Mouse (Mus musculus) heart, embryonic 12.5 days (tissue): ENCODE measurements around the gene Gipc3. TPM values are rescaled to one million over a fixed set of nuclear protein-coding genes. Genes with fewer than 3 reads are reported as not detected.

Experiments
- ATAC-seq: fragments of 200-750 bp; cut with Nextera tagmentation; 2 replicates; pipeline ENCODE4 v1.8.0; 2017; ENCODE audit warnings: moderate TSS enrichment, moderate library complexity; ENCODE audit not compliant: insufficient number of reproducible peaks, low FRiP score
- H3K27ac ChIP-seq: fragments of 300-500 bp; sonication (generic); 2 replicates; pipeline ENCODE4 v1.5.1; 2016; ENCODE audit warnings: mild to moderate bottlenecking, moderate library complexity; ENCODE audit not compliant: poor library complexity, severe bottlenecking
- H3K27me3 ChIP-seq: fragments of 300-500 bp; sonication (generic); replicated peaks from 2 replicates; pipeline ENCODE4 v1.6.1; 2016; ENCODE audit warnings: mild to moderate bottlenecking, moderate library complexity
- H3K36me3 ChIP-seq: fragments of 300-500 bp; sonication (generic); 2 replicates; pipeline ENCODE4 v1.6.1; 2016; ENCODE audit warnings: mild to moderate bottlenecking, moderate library complexity
- H3K4me1 ChIP-seq: fragments of 300-500 bp; sonication (generic); replicated peaks from 2 replicates; pipeline ENCODE4 v1.6.1; 2016; ENCODE audit warnings: mild to moderate bottlenecking
- H3K4me2 ChIP-seq: fragments of 300-500 bp; sonication (generic); 2 replicates; pipeline ENCODE4 v1.6.1; 2016; ENCODE audit warnings: mild to moderate bottlenecking, moderate library complexity
- H3K4me3 ChIP-seq: fragments of 300-500 bp; sonication (generic); 2 replicates; pipeline ENCODE4 v1.5.1; 2016; ENCODE audit warnings: mild to moderate bottlenecking
- H3K9ac ChIP-seq: fragments of 300-500 bp; sonication (generic); 2 replicates; pipeline ENCODE4 v1.6.1; 2016; ENCODE audit warnings: mild to moderate bottlenecking, moderate library complexity
- H3K9me3 ChIP-seq: fragments of 300-500 bp; sonication (generic); replicated peaks from 2 replicates; pipeline ENCODE4 v1.6.1; 2016; ENCODE audit warnings: mild to moderate bottlenecking, moderate library complexity
- WGBS: fragments of 180-500 bp; shearing (Covaris S2); methylation state at CpG from one replicate; pipeline ENCODE4 v1.1.7; 2016; 5-methylcytosine and 5-hydroxymethylcytosine counted together
- microRNA-seq: library from miRNA; unstranded; fragments of <30 nt; microRNA quantifications from one replicate; pipeline ENCODE4, GENCODE M21; 2017
- polyA plus RNA-seq: library from polyadenylated mRNA; unstranded; fragments of >200 nt; fragmentation: Nextera tagmentation; extraction: Ambion mirVana; gene quantifications from 2 replicates; pipeline ENCODE4 v1.2.1, GENCODE M21; 2016

Gipc3 gene
- polyA plus RNA-seq, 1 experiment from 2014 or later, result not detected

DNA sequence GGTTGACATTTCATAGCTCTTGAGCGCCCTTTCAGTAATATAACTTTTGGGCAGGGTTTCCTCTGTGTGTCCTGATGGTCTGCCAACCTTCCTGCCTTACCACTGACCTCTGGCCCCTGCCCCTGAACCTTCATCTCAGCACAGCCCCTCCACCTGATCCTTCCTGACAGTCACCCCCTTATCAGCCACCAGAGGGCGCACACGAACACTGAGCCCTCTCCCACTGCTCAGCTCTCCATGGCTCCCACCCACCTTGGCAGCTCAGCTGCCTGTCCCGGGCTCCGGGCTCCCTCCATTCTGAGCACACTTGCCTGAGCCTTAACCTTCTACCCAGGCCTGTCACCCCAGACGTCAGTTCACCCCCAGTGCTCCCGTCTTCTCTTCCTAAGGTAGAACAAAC lies 53.8 kb downstream of the Gipc3 start:
- Histone ChIP-seq H3K36me3 (no peaks in the 10 kb centered on the region), H3K4me3 (no peak overlapping the region), H3K27ac (no peak overlapping the region), H3K9me3 (no peaks in the 10 kb centered on the region), H3K27me3 (peaks cover 56% of the 10 kb centered on the region), H3K4me1 (peaks cover 27% of the 10 kb centered on the region), H3K9ac (no peak overlapping the region), H3K4me2 (no peak overlapping the region)
- ATAC-seq, result no peak
- WGBS, result 1% methylated on average over 7 of the region's 7 CpGs

GRCm38 (mm10) chr10:81288601-81289000 lies 54.5 kb downstream of the Gipc3 start:
- H3K9me3 ChIP-seq, result no peaks in the 10 kb centered on the region
- H3K4me3 ChIP-seq, result no peak overlapping the region
- H3K27me3 ChIP-seq, result peaks cover 63% of the 10 kb centered on the region
- ATAC-seq, result no peak
- 26% methylated on average over 6 of the region's 6 CpGs for WGBS
- no peak overlapping the region for H3K4me2 ChIP-seq
- H3K36me3 ChIP-seq, result no peaks in the 10 kb centered on the region
- no peak overlapping the region for H3K9ac ChIP-seq
- H3K27ac ChIP-seq, result no peak overlapping the region
- H3K4me1 ChIP-seq, result peaks cover 21% of the 10 kb centered on the region

DNA sequence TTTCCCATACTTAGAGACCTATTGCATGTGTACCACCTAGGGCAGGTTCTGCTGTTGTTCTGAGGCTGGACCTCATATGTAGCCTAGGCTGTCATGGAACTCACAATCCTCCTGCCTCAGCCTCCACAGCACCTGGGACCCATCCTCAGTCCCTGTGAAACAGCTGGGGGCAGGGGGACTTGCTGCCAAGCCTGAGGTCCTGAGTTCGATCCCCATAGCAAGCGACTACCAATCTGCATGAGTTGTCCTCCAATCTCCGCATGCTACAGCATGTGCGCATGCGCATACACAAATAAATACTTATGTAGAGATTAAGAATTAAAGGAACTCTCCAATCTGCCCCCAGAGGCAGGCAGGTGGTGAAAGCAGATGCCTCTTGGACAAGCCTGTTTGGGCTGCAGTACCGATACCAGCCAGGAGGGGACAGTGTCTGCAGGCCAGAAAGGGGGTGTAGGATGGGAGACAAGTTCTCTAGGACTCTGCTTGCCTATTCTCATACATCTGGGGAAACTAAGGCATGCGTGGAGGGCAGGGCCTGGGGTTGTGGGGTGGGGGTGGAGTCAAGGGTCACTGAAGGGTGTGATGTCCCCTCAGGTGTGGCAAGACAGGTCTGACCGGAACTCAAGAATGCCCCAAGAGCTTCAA lies 55.4 kb downstream of the Gipc3 start:
- H3K36me3 ChIP-seq, result no peaks in the 10 kb centered on the region
- H3K9ac ChIP-seq, result no peak overlapping the region
- peaks cover 18% of the 10 kb centered on the region for H3K4me1 ChIP-seq
- 49% methylated on average over 8 of the region's 8 CpGs for WGBS
- H3K27me3 ChIP-seq, result peaks cover 72% of the 10 kb centered on the region
- H3K27ac ChIP-seq, result no peak overlapping the region
- no peaks in the 10 kb centered on the region for H3K9me3 ChIP-seq
- H3K4me2 ChIP-seq, result no peak overlapping the region
- ATAC-seq, result no peak
- H3K4me3 ChIP-seq, result no peak overlapping the region

DNA sequence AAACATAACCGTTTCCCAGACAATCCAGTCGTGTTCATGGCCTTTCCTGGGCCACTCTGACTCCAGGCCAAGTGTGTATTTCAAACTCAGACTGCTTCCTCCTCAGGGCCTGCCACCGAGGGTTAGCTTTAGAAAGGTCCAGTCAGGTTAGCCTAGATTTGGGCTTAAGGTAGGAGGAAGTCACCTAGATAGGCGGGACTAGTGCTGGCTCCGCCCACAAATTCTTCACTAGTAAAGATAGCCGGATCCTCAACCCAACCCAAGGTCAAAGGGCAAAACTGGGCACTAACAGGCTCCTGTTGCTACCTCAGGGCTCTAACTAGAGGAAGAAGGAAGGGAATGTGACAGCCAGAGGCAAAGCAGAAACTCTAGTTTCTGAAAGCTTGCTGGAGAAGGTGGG lies 56.5 kb downstream of the Gipc3 start:
- 39% methylated on average over 6 of the region's 6 CpGs for WGBS

GRCm38 (mm10) chr10:81285694-81286450 lies 57.2 kb downstream of the Gipc3 start:
- 2% methylated on average over 47 of the region's 54 CpGs for WGBS
- Histone ChIP-seq H3K9me3 (no peaks in the 10 kb centered on the region), H3K9ac (peak overlapping the region; percentile 18), H3K4me3 (peak overlapping the region; percentile 42), H3K36me3 (no peaks in the 10 kb centered on the region), H3K27me3 (peaks cover 80% of the 10 kb centered on the region), H3K27ac (no peak overlapping the region), H3K4me1 (peaks cover 13% of the 10 kb centered on the region), H3K4me2 (peak overlapping the region; percentile 71)
- ATAC-seq, result peak; percentile 75

More for the DNA sequence above, 56.5 kb downstream of the Gipc3 start:
- H3K27me3 ChIP-seq, result peaks cover 79% of the 10 kb centered on the region
- no peaks in the 10 kb centered on the region for H3K9me3 ChIP-seq
- no peak overlapping the region for H3K9ac ChIP-seq
- no peak overlapping the region for H3K27ac ChIP-seq
- H3K4me3 ChIP-seq, result no peak overlapping the region
- H3K4me1 ChIP-seq, result peaks cover 18% of the 10 kb centered on the region
- H3K36me3 ChIP-seq, result no peaks in the 10 kb centered on the region
- no peak for ATAC-seq
- H3K4me2 ChIP-seq, result no peak overlapping the region

Small RNA genes lying within 50 kb of the gene (microRNA-seq; reads per million reads assigned to microRNA genes)
- gene Mir6913, result not detected

Other genes with a start within 250 kb of the Gipc3 start
- gene Creb3l3, start 244.4 kb downstream of the Gipc3 start, polyA plus RNA-seq, result 0.31 and 0.47 TPM in 2 replicates
- gene Map2k2, start 237.4 kb downstream of the Gipc3 start, polyA plus RNA-seq, result 161 and 165 TPM in 2 replicates
- 24.7 and 24.8 TPM in 2 replicates for gene Zbtb7a, start 208.0 kb downstream of the Gipc3 start, polyA plus RNA-seq
- 36.0 and 36.1 TPM in 2 replicates for gene Pias4, start 175.3 kb downstream of the Gipc3 start, polyA plus RNA-seq
- gene Eef2, start 166.6 kb downstream of the Gipc3 start, polyA plus RNA-seq, result 408 and 433 TPM in 2 replicates
- 62.8 and 69.0 TPM in 2 replicates for gene Dapk3, start 160.3 kb downstream of the Gipc3 start, polyA plus RNA-seq
- 0.18 TPM in 1 of 2 replicates, not detected in the other for gene 4930442H23Rik, start 159.4 kb downstream of the Gipc3 start, polyA plus RNA-seq
- gene Nmrk2, start 141.2 kb downstream of the Gipc3 start, polyA plus RNA-seq, result 3.9 and 4.9 TPM in 2 replicates
- gene Atcay, start 112.4 kb downstream of the Gipc3 start, polyA plus RNA-seq, result 0.46 and 0.72 TPM in 2 replicates
- gene Zfr2, start 110.1 kb downstream of the Gipc3 start, polyA plus RNA-seq, result 6.1 and 7.2 TPM in 2 replicates
- 2.0 and 2.2 TPM in 2 replicates for gene Matk, start 90.3 kb downstream of the Gipc3 start, polyA plus RNA-seq
- gene Mrpl54, start 76.3 kb downstream of the Gipc3 start, polyA plus RNA-seq, result 243 and 253 TPM in 2 replicates
- gene Apba3, start 76.3 kb downstream of the Gipc3 start, polyA plus RNA-seq, result 43.3 and 46.1 TPM in 2 replicates
- 1.7 and 2.3 TPM in 2 replicates for gene Tjp3, start 51.7 kb downstream of the Gipc3 start, polyA plus RNA-seq
- gene Pip5k1c, start 50.3 kb downstream of the Gipc3 start, polyA plus RNA-seq, result 41.1 and 43.4 TPM in 2 replicates
- gene Cactin, start 22.2 kb downstream of the Gipc3 start, polyA plus RNA-seq, result 37.3 and 40.3 TPM in 2 replicates
- 13.4 TPM in 2 replicates for gene Tbxa2r, start 14.5 kb downstream of the Gipc3 start, polyA plus RNA-seq
- 107 and 109 TPM in 2 replicates for gene Hmg20b, start 7.2 kb upstream of the Gipc3 start, polyA plus RNA-seq
- 13.0 and 13.4 TPM in 2 replicates for gene Mfsd12, start 14.2 kb upstream of the Gipc3 start, polyA plus RNA-seq
- gene 4930404N11Rik, start 22.6 kb upstream of the Gipc3 start, polyA plus RNA-seq, result 0.82 and 0.91 TPM in 2 replicates
- 96.4 and 99.5 TPM in 2 replicates for gene Fzr1, start 35.2 kb upstream of the Gipc3 start, polyA plus RNA-seq
- gene Dohh, start 41.2 kb upstream of the Gipc3 start, polyA plus RNA-seq, result 66.7 and 66.9 TPM in 2 replicates
- gene Gm48551, start 41.2 kb upstream of the Gipc3 start, polyA plus RNA-seq, result 1.9 and 2.2 TPM in 2 replicates
- gene Gm48552, start 45.7 kb upstream of the Gipc3 start, polyA plus RNA-seq, result 1.2 and 1.8 TPM in 2 replicates
- gene Smim24, start 49.8 kb upstream of the Gipc3 start, polyA plus RNA-seq, result 2.9 and 4.3 TPM in 2 replicates
- 39.3 and 40.7 TPM in 2 replicates for gene Nfic, start 112.4 kb upstream of the Gipc3 start, polyA plus RNA-seq
- 0.19 and 0.28 TPM in 2 replicates for gene Celf5, start 139.4 kb upstream of the Gipc3 start, polyA plus RNA-seq
- 54.9 and 60.2 TPM in 2 replicates for gene Ncln, start 153.1 kb upstream of the Gipc3 start, polyA plus RNA-seq
- gene S1pr4, start 156.9 kb upstream of the Gipc3 start, polyA plus RNA-seq, result 0.42 and 0.52 TPM in 2 replicates
- 1.9 and 2.3 TPM in 2 replicates for gene Gna15, start 181.0 kb upstream of the Gipc3 start, polyA plus RNA-seq
- 58.4 and 66.2 TPM in 2 replicates for gene Gna11, start 201.9 kb upstream of the Gipc3 start, polyA plus RNA-seq
- 636 and 677 TPM in 2 replicates for gene Aes, start 216.2 kb upstream of the Gipc3 start, polyA plus RNA-seq
- 25.8 and 30.8 TPM in 2 replicates for gene Tle2, start 231.3 kb upstream of the Gipc3 start, polyA plus RNA-seq